ENCODE assay signal across 24 mouse cellular contexts in genomic region chr2:156441909-156442308, GRCm38 (mm10). TPM values are rescaled to one million over a fixed set of nuclear protein-coding genes. Genes with fewer than 3 reads are reported as not detected.
A peak's percentile ranks its signal among the peaks of the same experiment; 100 is the strongest.
DNase-seq lines count a peak whose midpoint lies in the region; ATAC-seq and TF ChIP-seq lines count a peak whose summit lies in the region.
"Had no signal": no experiment of that assay in that cellular context is flagged by ENCODE, and none has a peak within 500 bp of the region (broad histone marks: within the 10 kb centered on the region; RNA-seq: fewer than 3 reads in every experiment).

No protein-coding gene starts in this region.

- no peak for TF ChIP-seq CTCF in C2C12 (IDR thresholded peaks at IDR 0.05; ENCODE audit: control insufficient read depth, insufficient read depth, insufficient read length)
- no peak for TF ChIP-seq CTCF in bone marrow macrophage, adult 2 months (IDR thresholded peaks at IDR 0.05; ENCODE audit: low read depth, low read length)

- H3K4me3 ChIP-seq in hindbrain, embryonic 10.5 days: no peak overlapping the region
- no peak overlapping the region for H3K4me3 ChIP-seq in hindbrain, embryonic 11.5 days (ENCODE audit: low read depth, low read length)
- H3K4me3 ChIP-seq in C2C12 (ENCODE audit: insufficient read depth, poor library complexity, severe bottlenecking): no peak overlapping the region
- H3K4me3 ChIP-seq in bone marrow macrophage, adult 2 months (ENCODE audit: insufficient read depth, low read length): no peak overlapping the region
- H3K4me3 ChIP-seq: embryonic facial prominence, embryonic 10.5 days; forebrain, embryonic 12.5 days; gastrocnemius, adult 2 months; hindbrain, embryonic 13.5 days; limb, embryonic 13.5 days; liver, embryonic 13.5 days; lung, embryonic 15.5 days; midbrain, embryonic 15.5 days; neural tube, embryonic 15.5 days had no signal

- ATAC-seq in hindbrain, embryonic 11.5 days (ENCODE audit: low FRiP score): no peak
- peak; percentile 76 for ATAC-seq in megakaryocyte progenitor cell, adult 5-6 weeks (replicated peaks; ENCODE audit: poor library complexity)
- ATAC-seq: midbrain, embryonic 15.5 days had no signal

- H3ac ChIP-seq in C2C12 (ENCODE audit: control insufficient read depth, insufficient read length, low read depth): no peak overlapping the region

- peaks cover 53% of the 10 kb centered on the region for H3K4me1 ChIP-seq in hindbrain, embryonic 10.5 days (replicated peaks)
- no peaks in the 10 kb centered on the region for H3K4me1 ChIP-seq in hindbrain, embryonic 11.5 days (replicated peaks; ENCODE audit: control insufficient read depth, insufficient read depth, low read length)
- H3K4me1 ChIP-seq in bone marrow macrophage, adult 2 months (ENCODE audit: control insufficient read depth, insufficient read depth, low read length): peaks cover 43% of the 10 kb centered on the region
- H3K4me1 ChIP-seq: midbrain, embryonic 15.5 days had no signal

- H3K9me3 ChIP-seq in hindbrain, embryonic 10.5 days: peaks cover 3% of the 10 kb centered on the region; the same call in 1 of the 2 replicates
- H3K9me3 ChIP-seq in hindbrain, embryonic 11.5 days (ENCODE audit: control insufficient read depth, low read length): no peaks in the 10 kb centered on the region
- H3K9me3 ChIP-seq: embryonic facial prominence, embryonic 10.5 days; forebrain, embryonic 12.5 days; hindbrain, embryonic 13.5 days; liver, embryonic 13.5 days; lung, embryonic 15.5 days; midbrain, embryonic 15.5 days; neural tube, embryonic 15.5 days had no signal

- no peak for TF ChIP-seq POLR2A in bone marrow macrophage, adult 2 months (IDR thresholded peaks at IDR 0.05; ENCODE audit: borderline replicate concordance, low read depth, low read length)

- DNase-seq in hindbrain, embryonic 10.5 days (ENCODE audit: low spot score): no peak
- no peak for DNase-seq in hindbrain, embryonic 11.5 days (ENCODE audit: low spot score)
- no peak for DNase-seq in testis, postnatal 14 days (ENCODE audit: low spot score)
- no peak for DNase-seq in ovary, postnatal 10 days (ENCODE audit: low spot score)
- DNase-seq in lung, adult 18-20 months: no peak
- DNase-seq: adrenal gland, postnatal 36 days; cerebellum, adult 18-20 months; gastrocnemius, adult 2 months; kidney, adult 9 months; kidney, postnatal 25 days; layer of hippocampus, adult 9-11 months; liver, embryonic 13.5 days; lung, postnatal 4 days; right cerebral cortex, postnatal 4 days had no signal

- peak overlapping the region; percentile 17 for H3K27ac ChIP-seq in hindbrain, embryonic 10.5 days
- no peak overlapping the region for H3K27ac ChIP-seq in hindbrain, embryonic 11.5 days (ENCODE audit: low read depth, low read length)
- H3K27ac ChIP-seq in bone marrow macrophage, adult 2 months (ENCODE audit: insufficient read depth, low read depth, low read length): peak overlapping the region; percentile 39
- H3K27ac ChIP-seq: embryonic facial prominence, embryonic 10.5 days; forebrain, embryonic 12.5 days; gastrocnemius, adult 2 months; hindbrain, embryonic 13.5 days; limb, embryonic 13.5 days; liver, embryonic 13.5 days; lung, embryonic 15.5 days; midbrain, embryonic 15.5 days; neural tube, embryonic 15.5 days had no signal

- H3K4me2 ChIP-seq in hindbrain, embryonic 11.5 days (replicated peaks; ENCODE audit: low read depth, low read length): no peak overlapping the region
- H3K4me2 ChIP-seq: forebrain, embryonic 12.5 days; hindbrain, embryonic 13.5 days; limb, embryonic 13.5 days; liver, embryonic 13.5 days; lung, embryonic 15.5 days; midbrain, embryonic 15.5 days; neural tube, embryonic 15.5 days had no signal

- no peak overlapping the region for H3K9ac ChIP-seq in hindbrain, embryonic 11.5 days (ENCODE audit: low read depth, low read length)
- H3K9ac ChIP-seq: forebrain, embryonic 12.5 days; hindbrain, embryonic 13.5 days; limb, embryonic 13.5 days; liver, embryonic 13.5 days; lung, embryonic 15.5 days; midbrain, embryonic 15.5 days; neural tube, embryonic 15.5 days had no signal

- H3K79me2 ChIP-seq in C2C12 (ENCODE audit: control insufficient read depth, insufficient read depth): no peaks in the 10 kb centered on the region

- WGBS in hindbrain, embryonic 10.5 days: 49% methylated on average over 6 of the region's 6 CpGs
- WGBS in hindbrain, embryonic 11.5 days: 43% methylated on average over 6 of the region's 6 CpGs

- no peaks in the 10 kb centered on the region for H3K27me3 ChIP-seq in hindbrain, embryonic 10.5 days (ENCODE audit: insufficient read depth, poor library complexity, severe bottlenecking)
- no peaks in the 10 kb centered on the region for H3K27me3 ChIP-seq in hindbrain, embryonic 11.5 days (ENCODE audit: control insufficient read depth, insufficient read depth, low read length)
- H3K27me3 ChIP-seq in C2C12 (ENCODE audit: control insufficient read depth, insufficient read depth, insufficient read length): no peaks in the 10 kb centered on the region
- H3K27me3 ChIP-seq: forebrain, embryonic 12.5 days; hindbrain, embryonic 13.5 days; limb, embryonic 13.5 days; liver, embryonic 13.5 days; lung, embryonic 15.5 days; midbrain, embryonic 15.5 days; neural tube, embryonic 15.5 days had no signal

- H3K36me3 ChIP-seq in hindbrain, embryonic 10.5 days: 0 out of 2 replicates have a peak, but pooled peaks cover 13% of the 10 kb centered on the region
- no peaks in the 10 kb centered on the region for H3K36me3 ChIP-seq in hindbrain, embryonic 11.5 days (ENCODE audit: control insufficient read depth, insufficient read depth, low read length)
- H3K36me3 ChIP-seq in C2C12 (ENCODE audit: control insufficient read depth, insufficient read depth): no peaks in the 10 kb centered on the region
- H3K36me3 ChIP-seq: lung, embryonic 15.5 days had no signal

- no peaks in the 10 kb centered on the region for H3K79me3 ChIP-seq in C2C12 (ENCODE audit: low read depth)

TF ChIP-seq in C2C12, 6 proteins besides CTCF, POLR2A, EP300 and RAD21:
- TF ChIP-seq MYOD1 (IDR thresholded peaks at IDR 0.05; ENCODE audit: control insufficient read depth, insufficient read length, low read depth) (peak; percentile 21), MAX (IDR thresholded peaks at IDR 0.05) (no peak), CEBPB (IDR thresholded peaks at IDR 0.05; ENCODE audit: low read depth) (no peak), FOSL1 (IDR thresholded peaks at IDR 0.05; ENCODE audit: insufficient read depth, low read length, poor library complexity, severe bottlenecking) (no peak)
TF ChIP-seq in C2C12: peak in this region for 1.

RNA-seq across cellular contexts. Expression of gene Epb41l1, which starts 21.2 kb away (rescaled TPM):
- polyA plus RNA-seq in hindbrain, embryonic 10.5 days (2016; fragmentation: Nextera tagmentation; extraction: Ambion mirVana): 1.0 and 2.1 TPM in 2 replicates
- 4.0 and 5.0 TPM in 2 replicates for polyA plus RNA-seq in hindbrain, embryonic 11.5 days (2014; fragmentation: Nextera tagmentation; extraction: Ambion mirVana)
- polyA plus RNA-seq in C2C12 (2012; fragmentation: generic; extraction: Trizol): 37.8 TPM
- 42.8 and 50.6 TPM in 2 replicates for polyA plus RNA-seq in bone marrow macrophage, adult 2 months (2012; ENCODE audit: insufficient read depth, insufficient read length, missing spikeins)
- 0.05 and 0.39 TPM in 2 replicates for total RNA-seq in megakaryocyte progenitor cell, adult 5-6 weeks (2015)
- total RNA-seq in megakaryocyte progenitor cell, adult 5-6 weeks (2017): 0.24 and 2.6 TPM in 2 replicates
